Mouse (Mus musculus) lung, adult 10 weeks (tissue): Measurements from ENCODE around the gene Elmsan1. TPM values are rescaled to one million over a fixed set of nuclear protein-coding genes. Genes with fewer than 3 reads are reported as not detected.

Experiments
- polyA plus RNA-seq: library from polyadenylated mRNA; stranded (reverse); fragments of 350-450 nt; fragmentation: Illumina TruSeq; extraction: RNeasy Lipid Tissue Mini Kit (QIAGEN cat#74804); gene quantifications from one replicate; pipeline ENCODE4 v1.2.3, GENCODE M21; 2014; ENCODE audit warnings: low read depth, low replicate concordance; ENCODE audit not compliant: insufficient read depth

The Elmsan1 gene
- 7.2 TPM for polyA plus RNA-seq

GRCm38 (mm10) chr12:84218289-84219120, at the start of gene Elmsan1:
Gene Elmsan1, minus strand, starts transcription at chr12:84218881.

GRCm38 (mm10) chr12:84147954-84148621, 70.6 kb downstream of the Elmsan1 start, which contains the start of gene Pnma1:
Gene Pnma1, minus strand, starts transcription at chr12:84148489.

DNA sequence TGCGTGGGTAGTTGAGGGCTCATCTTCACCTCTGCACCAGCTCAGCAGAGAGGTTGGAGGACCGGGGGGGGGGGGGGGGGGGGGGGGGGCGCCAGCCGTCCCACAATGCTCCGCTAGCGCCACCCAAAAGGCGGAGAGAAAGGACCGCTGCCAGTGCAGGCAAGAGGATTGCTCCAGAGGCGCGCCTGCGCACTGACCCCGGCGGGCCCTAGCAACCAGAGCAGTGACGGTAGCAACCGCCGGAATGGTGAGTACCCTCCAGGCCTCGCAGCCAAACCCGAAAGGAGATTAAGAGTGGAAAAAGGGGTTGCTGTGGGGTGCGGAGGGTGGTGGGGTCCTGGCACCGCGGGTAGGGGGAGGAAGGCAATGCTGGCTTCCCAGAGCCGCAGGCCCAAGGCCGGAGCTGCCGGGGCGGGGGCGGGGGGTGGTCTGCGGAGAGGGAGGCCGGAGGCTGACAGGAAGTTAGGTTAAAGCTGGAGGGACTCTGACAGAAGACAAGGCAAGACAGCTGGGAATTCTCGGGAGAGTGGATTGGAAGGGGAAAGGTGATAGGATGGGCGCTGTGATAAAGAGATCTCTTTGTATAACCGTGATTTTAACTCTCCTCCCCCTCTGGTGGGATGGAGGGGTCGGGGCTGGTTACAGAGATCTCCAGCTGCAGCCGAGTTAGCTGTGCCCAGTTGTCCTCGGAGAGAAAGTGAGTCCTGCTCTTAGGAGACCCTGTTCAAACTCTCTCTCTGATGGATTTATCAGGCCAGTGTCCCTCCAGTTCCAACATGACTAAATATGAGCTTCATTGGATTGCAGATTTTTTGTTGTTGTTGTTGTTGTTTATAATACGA, 104.3 kb downstream of the Elmsan1 start, which contains the start of gene Dnal1:
TSS of gene Dnal1 (plus strand) at position 214 of the 842 bp plus-strand sequence.

DNA sequence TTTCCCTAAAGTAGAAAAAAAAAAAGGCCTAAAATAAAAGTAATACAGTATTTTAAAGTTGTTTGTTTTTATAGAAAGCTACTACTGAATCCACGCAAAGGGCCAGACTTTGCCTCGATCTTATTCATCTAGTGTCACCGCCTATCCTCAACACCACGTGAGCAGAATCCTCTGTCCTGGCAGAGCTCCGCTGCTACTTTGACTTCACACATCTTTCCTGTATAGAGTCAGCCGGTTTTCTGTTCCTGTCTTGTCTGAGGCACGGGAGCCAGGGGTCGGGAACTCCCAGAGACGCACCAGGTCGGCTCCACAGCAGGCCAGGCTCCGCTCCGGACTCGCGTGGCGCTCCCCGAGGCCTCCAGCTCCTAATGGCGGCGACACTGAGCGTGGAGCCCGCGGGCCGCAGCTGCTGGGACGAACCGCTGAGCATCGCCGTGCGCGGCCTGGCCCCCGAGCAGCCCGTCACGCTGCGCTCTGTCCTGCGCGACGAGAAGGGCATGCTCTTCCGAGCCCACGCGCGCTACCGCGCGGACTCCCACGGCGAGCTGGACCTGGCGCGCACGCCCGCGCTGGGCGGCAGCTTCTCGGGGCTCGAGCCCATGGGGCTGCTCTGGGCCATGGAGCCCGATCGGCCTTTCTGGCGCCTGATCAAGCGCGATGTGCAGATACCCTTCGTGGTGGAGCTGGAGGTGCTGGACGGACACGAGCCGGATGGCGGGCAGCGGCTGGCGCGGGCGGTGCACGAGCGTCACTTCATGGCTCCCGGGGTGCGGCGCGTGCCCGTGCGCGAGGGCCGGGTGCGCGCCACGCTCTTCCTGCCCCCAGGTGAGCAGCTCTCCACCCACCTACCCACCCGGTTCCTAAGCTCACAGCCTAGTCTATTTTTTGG, 117.8 kb downstream of the Elmsan1 start, which contains the start of gene Acot6:
TSS of gene Acot6 (plus strand) at position 51 of the 889 bp plus-strand sequence.

Other genes starting within 250 kb of the Elmsan1 start
- gene Heatr4, start 234.0 kb downstream of the Elmsan1 start, polyA plus RNA-seq, result not detected
- gene Acot2, start 231.0 kb downstream of the Elmsan1 start, polyA plus RNA-seq, result 9.2 TPM
- 97.6 TPM for gene Acot1, start 209.4 kb downstream of the Elmsan1 start, polyA plus RNA-seq
- gene Acot4, start 180.5 kb downstream of the Elmsan1 start, polyA plus RNA-seq, result 0.31 TPM
- not detected for gene Gm49366, start 179.9 kb downstream of the Elmsan1 start, polyA plus RNA-seq
- not detected for gene Acot3, start 166.7 kb downstream of the Elmsan1 start, polyA plus RNA-seq
- gene Acot5, start 149.6 kb downstream of the Elmsan1 start, polyA plus RNA-seq, result not detected
- gene Acot6, start 118.2 kb downstream of the Elmsan1 start, polyA plus RNA-seq, result 1.3 TPM
- gene Dnal1, start 104.5 kb downstream of the Elmsan1 start, polyA plus RNA-seq, result 4.7 TPM
- gene Pnma1, start 70.4 kb downstream of the Elmsan1 start, polyA plus RNA-seq, result 1.4 TPM
- gene Ptgr2, start 66.4 kb upstream of the Elmsan1 start, polyA plus RNA-seq, result 24.7 TPM
- 23.1 TPM for gene Zfp410, start 98.0 kb upstream of the Elmsan1 start, polyA plus RNA-seq
- 16.8 TPM for gene Coq6, start 142.8 kb upstream of the Elmsan1 start, polyA plus RNA-seq
- gene Fam161b, start 143.0 kb upstream of the Elmsan1 start, polyA plus RNA-seq, result 3.3 TPM
- 11.4 TPM for gene Entpd5, start 190.1 kb upstream of the Elmsan1 start, polyA plus RNA-seq
- 3.9 TPM for gene Bbof1, start 190.2 kb upstream of the Elmsan1 start, polyA plus RNA-seq
- gene Rnf113a2, start 198.3 kb upstream of the Elmsan1 start, polyA plus RNA-seq, result 12.0 TPM
- gene Aldh6a1, start 232.1 kb upstream of the Elmsan1 start, polyA plus RNA-seq, result 31.6 TPM
- gene Lin52, start 232.5 kb upstream of the Elmsan1 start, polyA plus RNA-seq, result 15.5 TPM